Mouse (Mus musculus) lung, postnatal 25 days (tissue): Measurements from ENCODE around the gene Lyl1.

Experiments used
- DNase-seq: peaks from one replicate; pipeline ENCODE4 v3.0.0; 2022; ENCODE audit warnings: low spot score

Gene Lyl1

GRCm38 (mm10) chr8:84722850-84723570, 21.8 kb downstream of the Lyl1 start, which contains the start of gene G430095P16Rik:
Gene G430095P16Rik, plus strand, starts transcription at chr8:84723007.
- peak; percentile 93 for DNase-seq

- no peak for DNase-seq
These were observed 22.3 kb downstream of the Lyl1 start for GRCm38 (mm10) chr8:84723571-84723900.

GRCm38 (mm10) chr8:84724683-84725082, 23.4 kb downstream of the Lyl1 start:
- no peak for DNase-seq

GRCm38 (mm10) chr8:84725246-84725940, 24.1 kb downstream of the Lyl1 start:
- no peak for DNase-seq

- DNase-seq, result peak; percentile 72
These were observed 24.6 kb downstream of the Lyl1 start for GRCm38 (mm10) chr8:84725941-84726259.

- DNase-seq, result no peak
These were observed 27.2 kb downstream of the Lyl1 start for GRCm38 (mm10) chr8:84728474-84728873.

- no peak for DNase-seq
These were observed 28.7 kb downstream of the Lyl1 start for GRCm38 (mm10) chr8:84729921-84730362.

- DNase-seq, result no peak
These were observed 29.5 kb downstream of the Lyl1 start for GRCm38 (mm10) chr8:84730541-84731370.

GRCm38 (mm10) chr8:84731371-84732177, 30.3 kb downstream of the Lyl1 start:
- no peak for DNase-seq

- DNase-seq, result no peak
These were observed 31.3 kb downstream of the Lyl1 start for GRCm38 (mm10) chr8:84732545-84732944.

- DNase-seq, result no peak
These were observed 31.7 kb downstream of the Lyl1 start for GRCm38 (mm10) chr8:84732996-84733395.

- DNase-seq, result no peak
These were observed 32.7 kb downstream of the Lyl1 start for GRCm38 (mm10) chr8:84733959-84734358.

GRCm38 (mm10) chr8:84734680-84735079, 33.4 kb downstream of the Lyl1 start:
- DNase-seq, result no peak

- no peak for DNase-seq
These were observed 34.3 kb downstream of the Lyl1 start for GRCm38 (mm10) chr8:84735597-84735996.

GRCm38 (mm10) chr8:84736521-84736920, 35.3 kb downstream of the Lyl1 start:
- no peak for DNase-seq

- DNase-seq, result peak; percentile 83
These were observed 36.4 kb downstream of the Lyl1 start for GRCm38 (mm10) chr8:84737608-84738007.

GRCm38 (mm10) chr8:84738266-84738665, 37.0 kb downstream of the Lyl1 start:
- DNase-seq, result no peak

- no peak for DNase-seq
These were observed 37.6 kb downstream of the Lyl1 start for GRCm38 (mm10) chr8:84738715-84739400.

GRCm38 (mm10) chr8:84739401-84739742, 38.1 kb downstream of the Lyl1 start:
- no peak for DNase-seq

- DNase-seq, result no peak
These were observed 39.9 kb downstream of the Lyl1 start for GRCm38 (mm10) chr8:84740895-84741843.
